Mouse (Mus musculus) stomach, postnatal 0 days (tissue): Measurements from ENCODE around the gene Gm17334. TPM values are rescaled to one million over a fixed set of nuclear protein-coding genes. Genes with fewer than 3 reads are reported as not detected.

Experiments
- ATAC-seq: fragments of 200-750 bp; cut with Nextera tagmentation; 2 replicates; pipeline ENCODE4 v1.8.0; 2017; ENCODE audit not compliant: low FRiP score, low TSS enrichment
- DNase-seq: peaks from one replicate; pipeline ENCODE4 v3.0.0-alpha.2; 2016; ENCODE audit warnings: low spot score
- H3K27ac ChIP-seq: fragments of 300-500 bp; sonication (generic); replicated peaks from 2 replicates; pipeline ENCODE4 v1.5.1; 2014; ENCODE audit warnings: mild to moderate bottlenecking, control low read depth
- H3K27me3 ChIP-seq: fragments of 300-500 bp; sonication (generic); 2 replicates; pipeline ENCODE4 v1.6.1; 2014; ENCODE audit warnings: low read length; ENCODE audit not compliant: control insufficient read depth, insufficient read depth
- H3K36me3 ChIP-seq: fragments of 300-500 bp; sonication (generic); 2 replicates; pipeline ENCODE4 v1.6.1; 2014; ENCODE audit warnings: low read length, mixed read lengths; ENCODE audit not compliant: control insufficient read depth, insufficient read depth
- H3K4me1 ChIP-seq: fragments of 300-500 bp; sonication (generic); replicated peaks from 2 replicates; pipeline ENCODE4 v1.6.1; 2014; ENCODE audit warnings: antibody characterized with exemption; ENCODE audit not compliant: control insufficient read depth, insufficient read depth
- H3K4me2 ChIP-seq: fragments of 300-500 bp; sonication (generic); replicated peaks from 2 replicates; pipeline ENCODE4 v1.6.1; 2014; ENCODE audit warnings: low read depth, mild to moderate bottlenecking, control low read depth, moderate library complexity
- H3K4me3 ChIP-seq: fragments of 300-500 bp; sonication (generic); 2 replicates; pipeline ENCODE4 v1.5.1; 2014; ENCODE audit warnings: low read depth, low read length, control low read depth
- H3K9ac ChIP-seq: fragments of 300-500 bp; sonication (generic); 2 replicates; pipeline ENCODE4 v1.6.1; 2014; ENCODE audit warnings: mild to moderate bottlenecking, low read length, control low read depth, mixed read lengths
- H3K9me3 ChIP-seq: fragments of 300-500 bp; sonication (generic); 2 replicates; pipeline ENCODE4 v1.6.1; 2016; ENCODE audit warnings: low read length; ENCODE audit not compliant: control insufficient read depth
- CTCF ChIP-seq: IDR thresholded peaks from 2 replicates; pipeline ENCODE4 v1.5.1; 2016; ENCODE audit warnings: antibody characterized with exemption, low read depth, mild to moderate bottlenecking, moderate library complexity
- EP300 ChIP-seq: optimal IDR thresholded peaks from 2 replicates; pipeline ENCODE3; 2016; ENCODE audit warnings: antibody characterized with exemption
- WGBS: fragments of 180-500 bp; shearing (Covaris S2); extraction: QIAGEN DNeasy Blood & Tissue Kit; methylation state at CpG from one replicate; pipeline ENCODE4 v1.1.7; 2014; 5-methylcytosine and 5-hydroxymethylcytosine counted together
- polyA plus RNA-seq: library from polyadenylated mRNA; unstranded; fragments of >200 nt; fragmentation: Nextera tagmentation; extraction: Ambion mirVana; gene quantifications from 2 replicates; pipeline ENCODE4 v1.2.1, GENCODE M21; 2015

Gene Gm17334
- polyA plus RNA-seq, 1 experiment from 2014 or later: 0.17 TPM

GRCm38 (mm10) chr11:53755011-53755595 lies 17.9 kb downstream of the Gm17334 start:
- no peak overlapping the region for H3K4me3 ChIP-seq
- TF ChIP-seq EP300 (no peak), CTCF (no peak)
- no peak for ATAC-seq
- no peaks in the 10 kb centered on the region for H3K36me3 ChIP-seq
- H3K4me2 ChIP-seq: no peak overlapping the region
- no peaks in the 10 kb centered on the region for H3K27me3 ChIP-seq
- H3K9ac ChIP-seq: no peak overlapping the region
- DNase-seq: no peak
- H3K9me3 ChIP-seq: no peaks in the 10 kb centered on the region
- H3K27ac ChIP-seq: no peak overlapping the region
- WGBS: 77% methylated on average over 12 of the region's 12 CpGs
- H3K4me1 ChIP-seq: peaks cover 11% of the 10 kb centered on the region

GRCm38 (mm10) chr11:53749716-53750352 lies 23.2 kb downstream of the Gm17334 start:
- WGBS: 55% methylated on average over 5 of the region's 5 CpGs
- Histone ChIP-seq H3K9me3 (no peaks in the 10 kb centered on the region), H3K27ac (no peak overlapping the region), H3K27me3 (no peaks in the 10 kb centered on the region), H3K36me3 (no peaks in the 10 kb centered on the region), H3K4me1 (no peaks in the 10 kb centered on the region), H3K9ac (no peak overlapping the region), H3K4me2 (no peak overlapping the region), H3K4me3 (no peak overlapping the region)
- ATAC-seq (no peak), DNase-seq (no peak)
- TF ChIP-seq EP300: no peak
- no peak for TF ChIP-seq CTCF

- TF ChIP-seq CTCF (no peak), EP300 (no peak)
- Histone ChIP-seq H3K9ac (no peak overlapping the region), H3K4me3 (no peak overlapping the region), H3K27ac (no peak overlapping the region), H3K36me3 (no peaks in the 10 kb centered on the region), H3K4me1 (no peaks in the 10 kb centered on the region), H3K27me3 (no peaks in the 10 kb centered on the region), H3K9me3 (no peaks in the 10 kb centered on the region), H3K4me2 (no peak overlapping the region)
- ATAC-seq (no peak), DNase-seq (no peak)
- WGBS: 57% methylated on average over 4 of the region's 4 CpGs
Measured at GRCm38 (mm10) chr11:53749306-53749705, 23.7 kb downstream of the Gm17334 start.

- Histone ChIP-seq H3K4me2 (no peak overlapping the region), H3K36me3 (no peaks in the 10 kb centered on the region), H3K9ac (no peak overlapping the region), H3K4me3 (no peak overlapping the region), H3K4me1 (no peaks in the 10 kb centered on the region), H3K9me3 (no peaks in the 10 kb centered on the region), H3K27me3 (no peaks in the 10 kb centered on the region), H3K27ac (no peak overlapping the region)
- no peak for TF ChIP-seq EP300
- TF ChIP-seq CTCF: no peak
- DNase-seq (no peak), ATAC-seq (no peak)
- WGBS: 85% methylated on average over 6 of the region's 6 CpGs
Measured at GRCm38 (mm10) chr11:53748614-53749013, 24.4 kb downstream of the Gm17334 start.

- Histone ChIP-seq H3K4me3 (no peak overlapping the region), H3K36me3 (no peaks in the 10 kb centered on the region), H3K9ac (no peak overlapping the region), H3K9me3 (no peaks in the 10 kb centered on the region), H3K4me1 (no peaks in the 10 kb centered on the region), H3K4me2 (no peak overlapping the region), H3K27me3 (no peaks in the 10 kb centered on the region), H3K27ac (no peak overlapping the region)
- DNase-seq (no peak), ATAC-seq (no peak)
- WGBS: 84% methylated on average over 9 of the region's 9 CpGs
- TF ChIP-seq CTCF (no peak), EP300 (no peak)
Measured at GRCm38 (mm10) chr11:53747985-53748384, 25.0 kb downstream of the Gm17334 start.

GRCm38 (mm10) chr11:53745260-53745659 lies 27.7 kb downstream of the Gm17334 start:
- 80% methylated on average over 2 of the region's 2 CpGs for WGBS
- Histone ChIP-seq H3K9me3 (no peaks in the 10 kb centered on the region), H3K27me3 (no peaks in the 10 kb centered on the region), H3K9ac (no peak overlapping the region), H3K4me3 (no peak overlapping the region), H3K4me2 (no peak overlapping the region), H3K4me1 (no peaks in the 10 kb centered on the region), H3K36me3 (no peaks in the 10 kb centered on the region), H3K27ac (no peak overlapping the region)
- TF ChIP-seq CTCF: peak; percentile 49
- TF ChIP-seq EP300: no peak
- DNase-seq: no peak
- no peak for ATAC-seq
